ENCODE assay signal across 24 mouse cellular contexts in genomic region chr13:30351966-30352365, GRCm38 (mm10). TPM values are rescaled to one million over a fixed set of nuclear protein-coding genes. Genes with fewer than 3 reads are reported as not detected.
DNase-seq lines count a peak whose midpoint lies in the region; ATAC-seq and TF ChIP-seq lines count a peak whose summit lies in the region.
"Had no signal": no experiment of that assay in that cellular context is flagged by ENCODE, and none has a peak within 500 bp of the region (broad histone marks: within the 10 kb centered on the region; RNA-seq: fewer than 3 reads in every experiment).

No protein-coding gene starts in this region.

- no peak for TF ChIP-seq CTCF in liver, adult 2 months (IDR thresholded peaks at IDR 0.05; ENCODE audit: low read depth, low read length)
- no peak for TF ChIP-seq CTCF in brain, embryonic 14.5 days (IDR thresholded peaks at IDR 0.05; ENCODE audit: borderline replicate concordance, extremely low read depth, insufficient read depth, insufficient read length)
- no peak for TF ChIP-seq CTCF in thymus, adult 2 months (IDR thresholded peaks at IDR 0.05; ENCODE audit: borderline replicate concordance, control insufficient read depth, extremely low read depth, insufficient read depth, low read length, poor library complexity)

- TF ChIP-seq POLR2A in liver, adult 2 months (IDR thresholded peaks at IDR 0.05; ENCODE audit: extremely low read depth, insufficient read depth, low read length): no peak
- TF ChIP-seq POLR2A in brain, embryonic 14.5 days (IDR thresholded peaks at IDR 0.05; ENCODE audit: borderline replicate concordance, extremely low read depth, insufficient read depth, insufficient read length, poor library complexity, severe bottlenecking): no peak
- no peak for TF ChIP-seq POLR2A in thymus, adult 2 months (IDR thresholded peaks at IDR 0.05; ENCODE audit: control insufficient read depth, extremely low read depth, insufficient read depth, low read length, poor library complexity)

- peaks cover 23% of the 10 kb centered on the region for H3K4me1 ChIP-seq in liver, adult 2 months (ENCODE audit: control insufficient read depth, insufficient read depth, low read length)
- peaks cover 4% of the 10 kb centered on the region for H3K4me1 ChIP-seq in thymus, adult 2 months (replicated peaks; ENCODE audit: control insufficient read depth, insufficient read depth, low read length)
- H3K4me1 ChIP-seq: heart, embryonic 10.5 days; hindbrain, embryonic 12.5 days had no signal

- peaks cover 8% of the 10 kb centered on the region; the same call in 1 of the 2 replicates for H3K79me2 ChIP-seq in liver, adult 2 months (ENCODE audit: control insufficient read depth, insufficient read depth, low read length)

- WGBS in liver, adult 2 months: 62% methylated on average over 13 of the region's 13 CpGs
- 40% methylated on average over 13 of the region's 13 CpGs for WGBS in thymus, adult 2 months

- peak overlapping the region; percentile 21; the same call in 1 of the 2 replicates for H3K27ac ChIP-seq in liver, adult 2 months (replicated peaks; ENCODE audit: insufficient read depth, low read depth, low read length)
- no peak overlapping the region for H3K27ac ChIP-seq in thymus, adult 2 months (ENCODE audit: control insufficient read depth, insufficient read depth, low read length)
- H3K27ac ChIP-seq: embryonic facial prominence, embryonic 13.5 days; heart, embryonic 10.5 days; hindbrain, embryonic 12.5 days had no signal

- H3K9ac ChIP-seq in liver, adult 2 months (ENCODE audit: low read depth, low read length): no peak overlapping the region
- H3K9ac ChIP-seq: embryonic facial prominence, embryonic 13.5 days; hindbrain, embryonic 12.5 days had no signal

- no peak for DNase-seq in liver, adult 2 months (ENCODE audit: extremely low read depth, low read depth, low spot score)
- no peak for DNase-seq in liver
- peak; percentile 25 for DNase-seq in brain, embryonic 14.5 days (ENCODE audit: low read depth)
- peak; percentile 22 for DNase-seq in thymus, adult 2 months
- peak; percentile 33 for DNase-seq in thymus, postnatal 25 days
- DNase-seq in heart, adult 8-10 months (ENCODE audit: low spot score): no peak
- no peak for DNase-seq in embryo, embryonic 11 days
- DNase-seq: adrenal gland, adult 8-10 months; adrenal gland, postnatal 36 days; cerebellum, adult 11 months; cerebellum, adult 8-10 months; cerebellum, postnatal 14 days; gastrocnemius, postnatal 25 days; heart, postnatal 10 days; heart, postnatal 4 days had no signal

- no peak for ATAC-seq in megakaryocyte progenitor cell, adult 5-6 weeks (replicated peaks; ENCODE audit: poor library complexity)
- ATAC-seq: CD4-positive, CD25-positive, alpha-beta regulatory T cell, adult 4 months; forebrain, embryonic 16.5 days; hindbrain, embryonic 16.5 days had no signal

- H3K36me3 ChIP-seq in liver, adult 2 months (ENCODE audit: control insufficient read depth, insufficient read depth, low read length): peaks cover 4% of the 10 kb centered on the region
- H3K36me3 ChIP-seq in thymus, adult 2 months (ENCODE audit: control insufficient read depth, insufficient read depth, low read length): no peaks in the 10 kb centered on the region
- H3K36me3 ChIP-seq: embryonic facial prominence, embryonic 13.5 days; G1E; heart, embryonic 10.5 days; hindbrain, embryonic 12.5 days had no signal

- no peak overlapping the region for H3K4me3 ChIP-seq in liver, adult 2 months (ENCODE audit: insufficient read depth, low read depth, low read length)
- H3K4me3 ChIP-seq in thymus, adult 2 months (ENCODE audit: control insufficient read depth, insufficient read depth, low read length): no peak overlapping the region
- H3K4me3 ChIP-seq: embryonic facial prominence, embryonic 13.5 days; heart, embryonic 10.5 days; hindbrain, embryonic 12.5 days had no signal

- no peaks in the 10 kb centered on the region for H3K27me3 ChIP-seq in liver, adult 2 months (ENCODE audit: control insufficient read depth, insufficient read depth, low read length)
- no peaks in the 10 kb centered on the region for H3K27me3 ChIP-seq in thymus, adult 2 months (ENCODE audit: control insufficient read depth, insufficient read depth, low read length)
- H3K27me3 ChIP-seq: embryonic facial prominence, embryonic 13.5 days; hindbrain, embryonic 12.5 days had no signal

RNA-seq across cellular contexts. Expression of gene Agtr1a, which starts 15.7 kb away (rescaled TPM):
- total RNA-seq in liver, adult 2 months (2014; rRNA removed): 45.2 and 55.2 TPM in 2 replicates
- 86.5 and 95.1 TPM in 2 replicates for polyA plus RNA-seq in liver, adult 2 months (2012; rRNA removed)
- 1.3 and 2.0 TPM in 2 replicates for polyA plus RNA-seq in brain, embryonic 14.5 days (2012; rRNA removed)
- 1.4 and 2.9 TPM in 2 replicates for polyA plus RNA-seq in thymus, adult 2 months (2012; rRNA removed)
- total RNA-seq in heart, adult 8-10 months (2022): 10 to 100 TPM; 53.4 to 63.8 (median 55.9) TPM
- total RNA-seq in megakaryocyte progenitor cell, adult 5-6 weeks (2015): 1.8 TPM in 2 replicates
- 0.27 and 0.29 TPM in 2 replicates for total RNA-seq in megakaryocyte progenitor cell, adult 5-6 weeks (2017)
- total RNA-seq: granulocyte monocyte progenitor cell, adult 5-6 weeks had no signal
- polyA plus RNA-seq: CD4-positive, CD25-positive, alpha-beta regulatory T cell, adult 4 months; G1E had no signal

Comparison
In these comparisons a context has a peak if more than half of its experiments do, and no peak if none do; other contexts are left out.
1. DNase-seq: peak in brain, embryonic 14.5 days (single experiment), thymus, adult 2 months (single experiment) and thymus, postnatal 25 days (single experiment); none in liver, adult 2 months (single experiment), liver (single experiment), heart, adult 8-10 months (single experiment) and embryo, embryonic 11 days (single experiment).
2. RNA of gene Agtr1a, which starts 15.7 kb away (total RNA-seq): 53.4 to 63.8 TPM in heart, adult 8-10 months and 45.2 to 55.2 TPM in liver, adult 2 months; 0.27 to 1.8 TPM in megakaryocyte progenitor cell, adult 5-6 weeks; every median in the first group is over 10 times any median in the second.